Mouse (Mus musculus) heart, embryonic 15.5 days (tissue): ENCODE measurements around the gene Lipt2. TPM values are rescaled to one million over a fixed set of nuclear protein-coding genes. Genes with fewer than 3 reads are reported as not detected.

Experiments used
- ATAC-seq: fragments of 200-750 bp; cut with Nextera tagmentation; replicated peaks from 2 replicates; pipeline ENCODE4 v1.8.0; 2017; ENCODE audit warnings: low read depth, moderate TSS enrichment; ENCODE audit not compliant: insufficient number of reproducible peaks, insufficient read depth, low FRiP score
- H3K27ac ChIP-seq: fragments of 300-500 bp; sonication (generic); 2 replicates; pipeline ENCODE4 v1.5.1; 2015; ENCODE audit warnings: mild to moderate bottlenecking, inconsistent platforms
- H3K27me3 ChIP-seq: fragments of 300-500 bp; sonication (generic); 2 replicates; pipeline ENCODE4 v1.6.1; 2015; ENCODE audit warnings: inconsistent platforms
- H3K36me3 ChIP-seq: fragments of 300-500 bp; sonication (generic); 2 replicates; pipeline ENCODE4 v1.6.1; 2015; ENCODE audit warnings: mild to moderate bottlenecking, inconsistent platforms
- H3K4me1 ChIP-seq: fragments of 300-500 bp; sonication (generic); replicated peaks from 2 replicates; pipeline ENCODE4 v1.6.1; 2015; ENCODE audit warnings: inconsistent platforms
- H3K4me2 ChIP-seq: fragments of 300-500 bp; sonication (generic); 2 replicates; pipeline ENCODE4 v1.6.1; 2015; ENCODE audit warnings: inconsistent platforms, mild to moderate bottlenecking, moderate library complexity
- H3K4me3 ChIP-seq: fragments of 300-500 bp; sonication (generic); 2 replicates; pipeline ENCODE4 v1.5.1; 2015; ENCODE audit warnings: mild to moderate bottlenecking, inconsistent platforms
- H3K9ac ChIP-seq: fragments of 300-500 bp; sonication (generic); 2 replicates; pipeline ENCODE4 v1.6.1; 2015; ENCODE audit warnings: mild to moderate bottlenecking, inconsistent platforms
- H3K9me3 ChIP-seq: fragments of 300-500 bp; sonication (generic); replicated peaks from 2 replicates; pipeline ENCODE4 v1.6.1; 2016; ENCODE audit warnings: inconsistent platforms
- WGBS: fragments of 180-500 bp; shearing (Covaris S2); methylation state at CpG from one replicate; pipeline ENCODE4 v1.1.7; 2015; ENCODE audit warnings: mixed read lengths; 5-methylcytosine and 5-hydroxymethylcytosine counted together
- polyA plus RNA-seq: library from polyadenylated mRNA; unstranded; fragments of >200 nt; fragmentation: Nextera tagmentation; extraction: Ambion mirVana; gene quantifications from 2 replicates; pipeline ENCODE4 v1.2.1, GENCODE M21; 2015

Lipt2 gene
- polyA plus RNA-seq, 1 experiment from 2014 or later, result 11.2 TPM

GRCm38 (mm10) chr7:100170756-100171155 lies 11.7 kb downstream of the Lipt2 start:
- H3K36me3 ChIP-seq, result no peaks in the 10 kb centered on the region

GRCm38 (mm10) chr7:100176269-100176668 lies 17.2 kb downstream of the Lipt2 start, which contains the start of gene Kcne3:
Gene Kcne3 (plus strand): TSS chr7:100176502.
- Histone ChIP-seq H3K4me1 (peaks cover 15% of the 10 kb centered on the region), H3K4me3 (no peak within 1 kb of the TSS), H3K27me3 (peaks cover 40% of the 10 kb centered on the region), H3K9ac (no peak within 1 kb of the TSS), H3K4me2 (no peak within 1 kb of the TSS), H3K27ac (no peak within 1 kb of the TSS), H3K9me3 (no peaks in the 10 kb centered on the region), H3K36me3 (no peaks in the 10 kb centered on the region)
- WGBS, result 67% methylated on average over 3 of the region's 3 CpGs
- no peak for ATAC-seq

More at GRCm38 (mm10) chr7:100170756-100171155, 11.7 kb downstream of the Lipt2 start:
- no peak overlapping the region for H3K4me2 ChIP-seq
- H3K4me1 ChIP-seq, result no peaks in the 10 kb centered on the region
- no peaks in the 10 kb centered on the region for H3K9me3 ChIP-seq
- H3K27ac ChIP-seq, result no peak overlapping the region
- no peak overlapping the region for H3K9ac ChIP-seq
- H3K4me3 ChIP-seq, result no peak overlapping the region
- ATAC-seq, result no peak
- 59% methylated on average over 4 of the region's 4 CpGs for WGBS
- H3K27me3 ChIP-seq, result no peaks in the 10 kb centered on the region

- Histone ChIP-seq H3K9me3 (no peaks in the 10 kb centered on the region), H3K9ac (peak overlapping the region; percentile 34; the same call in 1 of the 2 replicates), H3K4me1 (peaks cover 15% of the 10 kb centered on the region), H3K27me3 (peaks cover 40% of the 10 kb centered on the region), H3K4me3 (peak overlapping the region; percentile 49), H3K27ac (no peak overlapping the region), H3K4me2 (peak overlapping the region; percentile 83), H3K36me3 (no peaks in the 10 kb centered on the region)
- whole genome bisulfite sequencing, result 6% methylated on average over 30 of the region's 30 CpGs
- peak; percentile 75 for ATAC-seq
Measured at GRCm38 (mm10) chr7:100178016-100178890, 19.2 kb downstream of the Lipt2 start.

GRCm38 (mm10) chr7:100178891-100179233 lies 19.8 kb downstream of the Lipt2 start:
- H3K4me2 ChIP-seq, result peak overlapping the region; percentile 83
- peak overlapping the region; percentile 49 for H3K4me3 ChIP-seq
- H3K36me3 ChIP-seq, result no peaks in the 10 kb centered on the region
- WGBS, result 4% methylated on average over 15 of the region's 15 CpGs
- no peak overlapping the region for H3K27ac ChIP-seq
- H3K9ac ChIP-seq, result peak overlapping the region; percentile 34; the same call in 1 of the 2 replicates
- H3K9me3 ChIP-seq, result no peaks in the 10 kb centered on the region
- peaks cover 40% of the 10 kb centered on the region for H3K27me3 ChIP-seq
- ATAC-seq, result 0 out of 2 replicates have a peak, but pooled peaks have one; percentile 39
- peaks cover 15% of the 10 kb centered on the region for H3K4me1 ChIP-seq

- Histone ChIP-seq H3K27ac (no peak overlapping the region), H3K4me3 (peak overlapping the region; percentile 49), H3K9me3 (no peaks in the 10 kb centered on the region), H3K9ac (no peak overlapping the region), H3K4me1 (peaks cover 15% of the 10 kb centered on the region), H3K4me2 (peak overlapping the region; percentile 83), H3K36me3 (no peaks in the 10 kb centered on the region), H3K27me3 (peaks cover 40% of the 10 kb centered on the region)
- ATAC-seq, result no peak
- WGBS, result 48% methylated on average over 7 of the region's 7 CpGs
Measured at GRCm38 (mm10) chr7:100179394-100179793, 20.3 kb downstream of the Lipt2 start.

GRCm38 (mm10) chr7:100179836-100180407 lies 20.8 kb downstream of the Lipt2 start:
- H3K4me2 ChIP-seq, result peak overlapping the region; percentile 83; the same call in 1 of the 2 replicates
- H3K27me3 ChIP-seq, result peaks cover 40% of the 10 kb centered on the region
- ATAC-seq, result no peak
- peaks cover 15% of the 10 kb centered on the region for H3K4me1 ChIP-seq
- peak overlapping the region; percentile 49; the same call in 1 of the 2 replicates for H3K4me3 ChIP-seq
- no peaks in the 10 kb centered on the region for H3K9me3 ChIP-seq
- no peaks in the 10 kb centered on the region for H3K36me3 ChIP-seq
- H3K27ac ChIP-seq, result no peak overlapping the region
- 69% methylated on average over 7 of the region's 7 CpGs for WGBS
- no peak overlapping the region for H3K9ac ChIP-seq

- Histone ChIP-seq H3K4me3 (no peak overlapping the region), H3K9ac (no peak overlapping the region), H3K9me3 (no peaks in the 10 kb centered on the region), H3K27ac (no peak overlapping the region), H3K4me2 (no peak overlapping the region), H3K4me1 (peaks cover 15% of the 10 kb centered on the region), H3K27me3 (peaks cover 40% of the 10 kb centered on the region), H3K36me3 (no peaks in the 10 kb centered on the region)
- no peak for ATAC-seq
- 75% methylated on average over 2 of the region's 2 CpGs for WGBS
Measured at GRCm38 (mm10) chr7:100181176-100181575, 22.1 kb downstream of the Lipt2 start.

- Histone ChIP-seq H3K4me1 (peaks cover 15% of the 10 kb centered on the region), H3K36me3 (no peaks in the 10 kb centered on the region), H3K27ac (no peak overlapping the region), H3K4me2 (no peak overlapping the region), H3K9me3 (no peaks in the 10 kb centered on the region), H3K4me3 (no peak overlapping the region), H3K27me3 (peaks cover 36% of the 10 kb centered on the region), H3K9ac (no peak overlapping the region)
- WGBS, result 68% methylated on average over 3 of the region's 3 CpGs
- ATAC-seq, result no peak
Measured at GRCm38 (mm10) chr7:100181614-100182013, 22.5 kb downstream of the Lipt2 start.

- Histone ChIP-seq H3K27ac (no peak overlapping the region), H3K9ac (no peak overlapping the region), H3K36me3 (no peaks in the 10 kb centered on the region), H3K4me1 (peaks cover 15% of the 10 kb centered on the region), H3K4me2 (no peak overlapping the region), H3K4me3 (no peak overlapping the region), H3K9me3 (no peaks in the 10 kb centered on the region), H3K27me3 (peaks cover 30% of the 10 kb centered on the region)
- WGBS, result 60% methylated on average over 3 of the region's 3 CpGs
- ATAC-seq, result no peak
Measured at GRCm38 (mm10) chr7:100182388-100182787, 23.3 kb downstream of the Lipt2 start.

GRCm38 (mm10) chr7:100187601-100188000 lies 28.5 kb downstream of the Lipt2 start:
- Histone ChIP-seq H3K9me3 (no peaks in the 10 kb centered on the region), H3K9ac (no peak overlapping the region), H3K4me2 (no peak overlapping the region), H3K27ac (no peak overlapping the region), H3K4me3 (no peak overlapping the region), H3K27me3 (peaks cover 4% of the 10 kb centered on the region; the same call in 1 of the 2 replicates), H3K36me3 (no peaks in the 10 kb centered on the region), H3K4me1 (no peaks in the 10 kb centered on the region)
- no peak for ATAC-seq
- WGBS, result 19% methylated on average over 7 of the region's 7 CpGs

GRCm38 (mm10) chr7:100190167-100190566 lies 31.1 kb downstream of the Lipt2 start:
- Histone ChIP-seq H3K27ac (no peak overlapping the region), H3K27me3 (peaks cover 4% of the 10 kb centered on the region; the same call in 1 of the 2 replicates), H3K4me3 (no peak overlapping the region), H3K9me3 (no peaks in the 10 kb centered on the region), H3K36me3 (no peaks in the 10 kb centered on the region), H3K9ac (no peak overlapping the region), H3K4me1 (no peaks in the 10 kb centered on the region), H3K4me2 (no peak overlapping the region)
- WGBS, result 54% methylated on average over 4 of the region's 4 CpGs
- no peak for ATAC-seq
